ENCODE assay signal across 15 mouse cellular contexts in the genomic region with DNA sequence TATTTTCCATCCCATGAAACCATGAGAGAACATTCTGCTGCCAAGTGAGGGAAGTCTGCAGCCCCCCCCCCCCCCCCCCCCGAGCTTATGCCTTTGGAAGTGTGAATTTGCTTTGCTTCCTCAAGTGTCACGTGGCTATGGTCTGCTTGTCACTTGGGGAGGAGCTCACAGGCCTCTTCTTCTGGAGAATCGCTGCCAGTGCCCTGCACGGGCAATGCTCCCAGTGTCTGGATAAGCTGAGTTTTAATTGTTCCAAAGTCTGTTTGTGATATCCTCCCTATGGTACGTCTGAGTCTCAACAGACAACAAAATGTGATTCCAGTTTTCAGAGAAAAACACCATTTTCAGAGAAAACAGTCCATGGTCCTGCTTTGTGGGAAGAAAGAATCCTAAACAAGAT.
"Had no signal": no experiment of that assay in that cellular context is flagged by ENCODE, and none has a peak within 500 bp of the region (broad histone marks: within the 10 kb centered on the region; RNA-seq: fewer than 3 reads in every experiment).

No protein-coding gene starts in this region.

- H3K9ac ChIP-seq: liver, embryonic 15.5 days; lung, embryonic 15.5 days; midbrain, embryonic 12.5 days; stomach, embryonic 15.5 days had no signal

- H3K4me1 ChIP-seq: limb, embryonic 10.5 days; liver, embryonic 15.5 days; lung, embryonic 15.5 days; megakaryocyte, embryonic 14.5 days; midbrain, embryonic 12.5 days; stomach, embryonic 15.5 days had no signal

- H3K4me3 ChIP-seq: left cerebral cortex, adult 2 months; limb, embryonic 10.5 days; liver, embryonic 15.5 days; lung, embryonic 15.5 days; megakaryocyte, embryonic 14.5 days; midbrain, embryonic 12.5 days; stomach, embryonic 15.5 days had no signal

- H3K9me3 ChIP-seq: limb, embryonic 10.5 days; liver, embryonic 15.5 days; lung, embryonic 15.5 days; megakaryocyte, embryonic 14.5 days; midbrain, embryonic 12.5 days; stomach, embryonic 15.5 days had no signal

- ATAC-seq: midbrain, embryonic 16.5 days had no signal

- H3K27ac ChIP-seq: left cerebral cortex, adult 2 months; limb, embryonic 10.5 days; liver, embryonic 15.5 days; lung, embryonic 15.5 days; macrophage; midbrain, embryonic 12.5 days; stomach, embryonic 15.5 days had no signal

- H3K36me3 ChIP-seq: limb, embryonic 10.5 days; liver, embryonic 15.5 days; lung, embryonic 15.5 days; midbrain, embryonic 12.5 days; stomach, embryonic 15.5 days had no signal

- H3K27me3 ChIP-seq: liver, embryonic 15.5 days; lung, embryonic 15.5 days; megakaryocyte, embryonic 14.5 days; midbrain, embryonic 12.5 days; stomach, embryonic 15.5 days had no signal

- H3K4me2 ChIP-seq: liver, embryonic 11.5 days; liver, embryonic 15.5 days; lung, embryonic 15.5 days; midbrain, embryonic 12.5 days; stomach, embryonic 15.5 days had no signal

- DNase-seq: kidney, adult 2 months; kidney, postnatal 25 days; right cerebral cortex, postnatal 14 days; thymus, adult 2 months; thymus, postnatal 25 days had no signal
